Mouse (Mus musculus) heart, embryonic 16.5 days (tissue): ENCODE data around the gene Slc10a6. TPM values are rescaled to one million over a fixed set of nuclear protein-coding genes. Genes with fewer than 3 reads are reported as not detected.

ENCODE experiments used
- ATAC-seq: fragments of 200-750 bp; cut with Nextera tagmentation; replicated peaks from 2 replicates; pipeline ENCODE4 v1.8.0; 2017; ENCODE audit warnings: moderate number of reproducible peaks; ENCODE audit not compliant: insufficient read depth, low FRiP score; ENCODE audit errors: extremely low read depth
- H3K27ac ChIP-seq: fragments of 300-500 bp; sonication (generic); 2 replicates; pipeline ENCODE4 v1.5.1; 2014; ENCODE audit warnings: mild to moderate bottlenecking, low read length, control low read depth, moderate library complexity
- H3K27me3 ChIP-seq: fragments of 300-500 bp; sonication (generic); 2 replicates; pipeline ENCODE4 v1.6.1; 2014; ENCODE audit warnings: low read length, mixed read lengths; ENCODE audit not compliant: control insufficient read depth, insufficient read depth
- H3K36me3 ChIP-seq: fragments of 300-500 bp; sonication (generic); 2 replicates; pipeline ENCODE4 v1.6.1; 2014; ENCODE audit not compliant: control insufficient read depth, insufficient read depth
- H3K4me1 ChIP-seq: fragments of 300-500 bp; sonication (generic); 2 replicates; pipeline ENCODE4 v1.6.1; 2014; ENCODE audit warnings: low read length, mixed read lengths; ENCODE audit not compliant: control insufficient read depth, insufficient read depth
- H3K4me2 ChIP-seq: fragments of 300-500 bp; sonication (generic); 2 replicates; pipeline ENCODE4 v1.6.1; 2014; ENCODE audit warnings: low read depth, mild to moderate bottlenecking, control low read depth, low read length
- H3K4me3 ChIP-seq: fragments of 300-500 bp; sonication (generic); 2 replicates; pipeline ENCODE4 v1.5.1; 2014; ENCODE audit warnings: mild to moderate bottlenecking, control low read depth, low read length
- H3K9ac ChIP-seq: fragments of 300-500 bp; sonication (generic); 2 replicates; pipeline ENCODE4 v1.6.1; 2014; ENCODE audit warnings: low read length, control low read depth
- H3K9me3 ChIP-seq: fragments of 300-500 bp; sonication (generic); replicated peaks from 2 replicates; pipeline ENCODE4 v1.6.1; 2016; ENCODE audit warnings: low read length; ENCODE audit not compliant: control insufficient read depth
- WGBS: fragments of 180-500 bp; shearing (Covaris S2); extraction: QIAGEN DNeasy Blood & Tissue Kit; methylation state at CpG from one replicate; pipeline ENCODE4 v1.1.7; 2014; 5-methylcytosine and 5-hydroxymethylcytosine counted together
- polyA plus RNA-seq: library from polyadenylated mRNA; unstranded; fragments of >200 nt; fragmentation: Nextera tagmentation; extraction: Ambion mirVana; gene quantifications from 2 replicates; pipeline ENCODE4 v1.2.1, GENCODE M21; 2015

Gene Slc10a6
- polyA plus RNA-seq, 1 experiment from 2014 or later: 2.2 TPM

DNA sequence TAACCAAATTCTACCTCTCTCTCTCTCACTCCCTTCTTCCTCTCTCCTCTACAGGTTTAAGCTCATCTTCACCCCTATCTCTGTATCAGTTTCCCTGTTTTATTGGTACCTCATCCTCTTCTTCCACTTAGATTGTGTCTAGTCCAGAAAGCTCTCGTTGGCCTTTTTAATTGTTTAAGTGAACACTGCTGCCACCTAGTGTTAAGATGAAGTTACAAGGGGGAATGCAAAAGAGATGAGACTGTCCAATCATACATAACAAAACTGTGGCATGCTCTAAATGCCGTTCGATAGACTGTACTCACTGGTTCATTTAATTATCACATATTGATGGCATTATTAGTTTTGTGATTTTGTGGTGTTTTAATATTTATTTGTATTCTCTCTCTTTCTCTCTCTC, 30.4 kb upstream of the Slc10a6 start:
- Histone ChIP-seq H3K27ac (no peak overlapping the region), H3K9me3 (no peaks in the 10 kb centered on the region), H3K4me3 (no peak overlapping the region), H3K27me3 (no peaks in the 10 kb centered on the region; the same call in 1 of the 2 replicates), H3K4me1 (no peaks in the 10 kb centered on the region), H3K9ac (no peak overlapping the region), H3K36me3 (no peaks in the 10 kb centered on the region), H3K4me2 (no peak overlapping the region)
- WGBS: 33% methylated on average over 3 of the region's 3 CpGs
- ATAC-seq: no peak

DNA sequence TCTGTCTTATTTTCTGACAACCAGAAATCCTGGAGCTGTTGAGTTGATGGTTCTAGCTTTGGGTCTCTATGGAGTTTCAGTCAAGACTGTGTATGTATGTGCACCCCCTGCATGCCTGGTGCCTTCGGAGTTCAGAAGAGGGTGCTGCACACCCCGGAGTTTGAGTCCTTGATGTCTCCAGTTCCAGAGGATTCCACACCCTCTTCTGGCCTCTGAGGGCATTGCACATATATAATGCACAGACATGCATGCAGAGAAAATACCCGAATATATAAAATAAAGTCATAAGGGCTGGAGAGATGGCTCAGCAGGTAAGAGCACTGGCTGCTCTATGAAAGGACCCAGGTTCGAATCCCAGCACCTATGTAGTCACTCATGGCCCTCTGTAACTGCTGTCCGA, 29.7 kb upstream of the Slc10a6 start:
- Histone ChIP-seq H3K9me3 (no peaks in the 10 kb centered on the region), H3K4me3 (no peak overlapping the region), H3K4me1 (no peaks in the 10 kb centered on the region), H3K36me3 (no peaks in the 10 kb centered on the region), H3K27me3 (no peaks in the 10 kb centered on the region; the same call in 1 of the 2 replicates), H3K4me2 (no peak overlapping the region), H3K27ac (no peak overlapping the region), H3K9ac (no peak overlapping the region)
- no peak for ATAC-seq
- WGBS: 64% methylated on average over 5 of the region's 5 CpGs

- H3K36me3 ChIP-seq: no peaks in the 10 kb centered on the region
- H3K9me3 ChIP-seq: no peaks in the 10 kb centered on the region
- H3K4me3 ChIP-seq: peak within 1 kb of the TSS; percentile 68
- 1% methylated on average over 54 of the region's 56 CpGs for WGBS
- peak within 1 kb of the TSS; percentile 78 for H3K9ac ChIP-seq
- H3K27me3 ChIP-seq: no peaks in the 10 kb centered on the region; the same call in 1 of the 2 replicates
- no peaks in the 10 kb centered on the region for H3K4me1 ChIP-seq
- H3K27ac ChIP-seq: no peak within 1 kb of the TSS
- H3K4me2 ChIP-seq: peak within 1 kb of the TSS; percentile 96
- ATAC-seq: peak; percentile 78
These were observed 26.3 kb upstream of the Slc10a6 start, which contains the start of gene 1700016H13Rik for GRCm38 (mm10) chr5:103655346-103656118. TSS of gene 1700016H13Rik (minus strand) at chr5:103656010.

- no peaks in the 10 kb centered on the region for H3K36me3 ChIP-seq
- 72% methylated on average over 4 of the region's 4 CpGs for WGBS
- ATAC-seq: no peak
- H3K4me3 ChIP-seq: peak overlapping the region; percentile 68; the same call in 1 of the 2 replicates
- no peaks in the 10 kb centered on the region for H3K9me3 ChIP-seq
- H3K27ac ChIP-seq: no peak overlapping the region
- H3K4me1 ChIP-seq: no peaks in the 10 kb centered on the region
- no peak overlapping the region for H3K9ac ChIP-seq
- peak overlapping the region; percentile 96 for H3K4me2 ChIP-seq
- H3K27me3 ChIP-seq: no peaks in the 10 kb centered on the region; the same call in 1 of the 2 replicates
These were observed 25.6 kb upstream of the Slc10a6 start for GRCm38 (mm10) chr5:103654780-103655179.

DNA sequence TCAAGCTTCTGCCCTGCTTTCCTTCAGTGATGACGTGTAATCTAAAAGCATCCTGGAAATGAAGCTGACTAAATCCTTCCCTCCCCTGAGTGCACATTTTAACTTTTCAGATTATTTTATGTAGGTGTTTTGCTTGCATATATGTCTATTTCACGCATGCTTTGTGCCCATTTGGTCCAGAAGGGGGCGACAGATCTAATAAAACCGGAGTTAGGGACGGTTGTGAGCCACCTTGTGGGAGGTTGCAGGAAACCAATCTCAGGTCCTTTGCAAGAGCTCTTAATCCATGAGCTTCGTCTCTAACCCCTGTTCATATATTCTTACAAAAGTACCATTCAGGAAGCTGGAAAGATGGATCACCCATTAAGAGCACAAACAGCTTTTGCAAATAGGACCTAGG, 25.0 kb upstream of the Slc10a6 start:
- H3K4me1 ChIP-seq: no peaks in the 10 kb centered on the region
- no peaks in the 10 kb centered on the region for H3K9me3 ChIP-seq
- H3K4me2 ChIP-seq: no peak overlapping the region
- no peaks in the 10 kb centered on the region; the same call in 1 of the 2 replicates for H3K27me3 ChIP-seq
- H3K36me3 ChIP-seq: no peaks in the 10 kb centered on the region
- no peak for ATAC-seq
- 39% methylated on average over 6 of the region's 6 CpGs for WGBS
- no peak overlapping the region for H3K27ac ChIP-seq
- H3K9ac ChIP-seq: no peak overlapping the region
- H3K4me3 ChIP-seq: no peak overlapping the region

GRCm38 (mm10) chr5:103647320-103647719, 18.1 kb upstream of the Slc10a6 start:
- no peaks in the 10 kb centered on the region for H3K4me1 ChIP-seq
- H3K4me2 ChIP-seq: no peak overlapping the region
- no peak overlapping the region for H3K27ac ChIP-seq
- no peaks in the 10 kb centered on the region for H3K9me3 ChIP-seq
- WGBS: 72% methylated on average over 3 of the region's 3 CpGs
- ATAC-seq: no peak
- no peak overlapping the region for H3K4me3 ChIP-seq
- no peaks in the 10 kb centered on the region for H3K27me3 ChIP-seq
- H3K9ac ChIP-seq: no peak overlapping the region
- H3K36me3 ChIP-seq: no peaks in the 10 kb centered on the region

GRCm38 (mm10) chr5:103644167-103644566, 15.0 kb upstream of the Slc10a6 start:
- ATAC-seq: no peak
- H3K36me3 ChIP-seq: no peaks in the 10 kb centered on the region
- H3K27ac ChIP-seq: no peak overlapping the region
- H3K4me1 ChIP-seq: no peaks in the 10 kb centered on the region
- no peaks in the 10 kb centered on the region for H3K27me3 ChIP-seq
- H3K4me3 ChIP-seq: no peak overlapping the region
- H3K9ac ChIP-seq: no peak overlapping the region
- 97% methylated on average over 1 of the region's 1 CpGs for WGBS
- H3K9me3 ChIP-seq: no peaks in the 10 kb centered on the region
- no peak overlapping the region for H3K4me2 ChIP-seq

- no peak for ATAC-seq
- Histone ChIP-seq H3K4me2 (no peak overlapping the region), H3K4me3 (no peak overlapping the region), H3K9ac (no peak overlapping the region), H3K27me3 (no peaks in the 10 kb centered on the region), H3K9me3 (no peaks in the 10 kb centered on the region), H3K36me3 (no peaks in the 10 kb centered on the region), H3K27ac (no peak overlapping the region), H3K4me1 (no peaks in the 10 kb centered on the region)
- 75% methylated on average over 2 of the region's 2 CpGs for WGBS
These were observed 8.0 kb upstream of the Slc10a6 start for GRCm38 (mm10) chr5:103637162-103637561.

DNA sequence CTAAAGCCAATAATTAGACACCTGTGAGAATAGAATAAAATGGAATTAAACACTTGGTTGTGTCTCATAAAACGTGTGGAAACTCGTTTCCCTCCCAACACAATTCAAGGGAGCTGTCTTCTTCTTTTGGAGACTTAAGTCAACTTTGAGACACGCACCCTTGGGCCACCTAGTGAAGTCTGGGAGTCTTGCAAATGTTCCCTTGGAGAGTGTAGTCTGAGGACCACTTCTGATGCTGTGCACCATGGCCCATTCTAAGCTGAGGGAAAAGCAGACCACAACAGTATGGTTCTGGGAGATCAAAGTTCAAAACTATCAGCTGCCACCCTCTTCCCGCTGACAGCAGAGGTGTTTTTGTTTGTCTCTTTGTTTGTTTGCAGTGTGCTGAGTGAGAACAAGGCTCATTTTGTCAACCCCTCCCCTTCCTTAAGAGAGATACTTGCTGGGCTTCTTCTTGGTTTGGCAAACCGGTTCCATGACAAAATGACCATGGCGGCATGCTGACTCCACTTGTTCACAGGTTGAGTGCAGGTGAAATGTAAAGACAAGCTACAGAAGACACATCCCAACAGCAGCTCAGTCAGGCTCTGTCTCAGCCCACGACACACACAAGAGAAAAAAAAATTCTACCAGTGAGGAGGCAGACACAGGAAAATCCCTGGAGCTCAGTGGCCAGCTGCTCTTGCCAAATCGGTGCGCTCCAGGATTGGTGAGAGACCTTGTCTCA, 814 bp upstream of the Slc10a6 start:
- Histone ChIP-seq H3K4me2 (peak overlapping the region; percentile 49; the same call in 1 of the 2 replicates), H3K36me3 (no peaks in the 10 kb centered on the region), H3K27ac (peak overlapping the region; percentile 91), H3K27me3 (no peaks in the 10 kb centered on the region), H3K9ac (no peak overlapping the region; the same call in 1 of the 2 replicates), H3K4me3 (no peak overlapping the region), H3K4me1 (peaks cover 28% of the 10 kb centered on the region), H3K9me3 (no peaks in the 10 kb centered on the region)
- no peak for ATAC-seq
- 51% methylated on average over 9 of the region's 9 CpGs for WGBS
